ENCODE assay signal across 10 mouse cellular contexts in genomic region chr3:145817276-145817675, GRCm38 (mm10). TPM values are rescaled to one million over a fixed set of nuclear protein-coding genes. Genes with fewer than 3 reads are reported as not detected.
DNase-seq lines count a peak whose midpoint lies in the region; ATAC-seq lines count a peak whose summit lies in the region.
"Had no signal": no experiment of that assay in that cellular context is flagged by ENCODE, and none has a peak within 500 bp of the region (broad histone marks: within the 10 kb centered on the region; RNA-seq: fewer than 3 reads in every experiment).

No protein-coding gene starts in this region.

- ATAC-seq in liver, embryonic 12.5 days = no peak
- ATAC-seq in hindbrain, embryonic 16.5 days = peak; percentile 87
- ATAC-seq in midbrain, embryonic 14.5 days (ENCODE audit: low FRiP score, low TSS enrichment) = peak; percentile 36; the same call in 1 of the 2 replicates
- no peak for ATAC-seq in megakaryocyte, adult 5-6 weeks (ENCODE audit: poor library complexity, severe bottlenecking)

- WGBS in liver, embryonic 12.5 days (ENCODE audit: insufficient replicate concordance) = 56% methylated on average over 6 of the region's 6 CpGs
- WGBS in hindbrain, embryonic 16.5 days = 16% methylated on average over 6 of the region's 6 CpGs
- WGBS in midbrain, embryonic 14.5 days = 43% methylated on average over 6 of the region's 6 CpGs

- intact Hi-C loops in left cerebral cortex, postnatal 14 days (cut with DNase I) = no loop called here

- no peaks in the 10 kb centered on the region for H3K36me3 ChIP-seq in liver, embryonic 12.5 days
- H3K36me3 ChIP-seq in hindbrain, embryonic 16.5 days (ENCODE audit: control insufficient read depth, insufficient read depth, low read length) = no peaks in the 10 kb centered on the region
- no peaks in the 10 kb centered on the region for H3K36me3 ChIP-seq in midbrain, embryonic 14.5 days (ENCODE audit: control insufficient read depth, insufficient read depth, low read length)
- H3K36me3 ChIP-seq: limb, embryonic 13.5 days had no signal

- H3K27me3 ChIP-seq in liver, embryonic 12.5 days (replicated peaks) = no peaks in the 10 kb centered on the region
- no peaks in the 10 kb centered on the region for H3K27me3 ChIP-seq in hindbrain, embryonic 16.5 days (replicated peaks; ENCODE audit: control insufficient read depth, insufficient read depth, low read length)
- no peaks in the 10 kb centered on the region; the same call in 1 of the 2 replicates for H3K27me3 ChIP-seq in midbrain, embryonic 14.5 days (ENCODE audit: control insufficient read depth, insufficient read depth, low read length)
- H3K27me3 ChIP-seq: limb, embryonic 13.5 days had no signal

- peaks cover 42% of the 10 kb centered on the region for H3K4me1 ChIP-seq in liver, embryonic 12.5 days
- peaks cover 2% of the 10 kb centered on the region for H3K4me1 ChIP-seq in hindbrain, embryonic 16.5 days (ENCODE audit: control insufficient read depth, insufficient read depth, low read depth, low read length)
- H3K4me1 ChIP-seq in midbrain, embryonic 14.5 days (ENCODE audit: control insufficient read depth, insufficient read depth, low read length) = 0 out of 2 replicates have a peak, but pooled peaks cover 7% of the 10 kb centered on the region
- H3K4me1 ChIP-seq: limb, embryonic 13.5 days had no signal

- DNase-seq in cerebellum, adult 9-10 months = peak; percentile 10
- no peak for DNase-seq in cerebellum, adult 11-12 months
- no peak for DNase-seq in liver
- peak; percentile 26 for DNase-seq in midbrain, embryonic 14.5 days
- DNase-seq in left cerebral cortex, postnatal 14 days (ENCODE audit: low spot score in 2 of 2) = no peak
- DNase-seq: thymus, postnatal 25 days had no signal

- no peak overlapping the region for H3K4me3 ChIP-seq in liver, embryonic 12.5 days
- no peak overlapping the region for H3K4me3 ChIP-seq in hindbrain, embryonic 16.5 days (ENCODE audit: low read length)
- no peak overlapping the region for H3K4me3 ChIP-seq in midbrain, embryonic 14.5 days (replicated peaks; ENCODE audit: low read depth, low read length)
- H3K4me3 ChIP-seq: limb, embryonic 13.5 days had no signal

- no peaks in the 10 kb centered on the region for H3K9me3 ChIP-seq in liver, embryonic 12.5 days (replicated peaks)
- no peaks in the 10 kb centered on the region for H3K9me3 ChIP-seq in hindbrain, embryonic 16.5 days (ENCODE audit: control insufficient read depth, low read length)
- H3K9me3 ChIP-seq in midbrain, embryonic 14.5 days (ENCODE audit: control insufficient read depth, low read length) = no peaks in the 10 kb centered on the region
- H3K9me3 ChIP-seq: limb, embryonic 13.5 days had no signal

- H3K27ac ChIP-seq in liver, embryonic 12.5 days = peak overlapping the region; percentile 8; the same call in 1 of the 2 replicates
- H3K27ac ChIP-seq in hindbrain, embryonic 16.5 days (ENCODE audit: low read depth, low read length) = no peak overlapping the region
- no peak overlapping the region; the same call in 1 of the 2 replicates for H3K27ac ChIP-seq in midbrain, embryonic 14.5 days (replicated peaks; ENCODE audit: low read depth, low read length)
- H3K27ac ChIP-seq: limb, embryonic 13.5 days had no signal

- H3K4me2 ChIP-seq in liver, embryonic 12.5 days = no peak overlapping the region
- H3K4me2 ChIP-seq in hindbrain, embryonic 16.5 days (ENCODE audit: low read length) = no peak overlapping the region
- no peak overlapping the region for H3K4me2 ChIP-seq in midbrain, embryonic 14.5 days (ENCODE audit: low read length)
- H3K4me2 ChIP-seq: limb, embryonic 13.5 days had no signal

- no peak overlapping the region for H3K9ac ChIP-seq in liver, embryonic 12.5 days
- no peak overlapping the region for H3K9ac ChIP-seq in hindbrain, embryonic 16.5 days (ENCODE audit: low read depth, low read length)
- H3K9ac ChIP-seq in midbrain, embryonic 14.5 days (replicated peaks; ENCODE audit: low read length) = no peak overlapping the region
- H3K9ac ChIP-seq: limb, embryonic 13.5 days had no signal

RNA-seq across cellular contexts. Expression of gene Ddah1, which starts 58.8 kb away (rescaled TPM):
- polyA plus RNA-seq in liver, embryonic 12.5 days (2016; fragmentation: Nextera tagmentation; extraction: Ambion mirVana) = 31.9 and 36.4 TPM in 2 replicates
- polyA plus RNA-seq in hindbrain, embryonic 16.5 days (2015; fragmentation: Nextera tagmentation; extraction: Ambion mirVana) = 119 and 132 TPM in 2 replicates
- 91.2 and 123 TPM in 2 replicates for polyA plus RNA-seq in midbrain, embryonic 14.5 days (2014; fragmentation: Nextera tagmentation; extraction: Ambion mirVana)
- total RNA-seq in megakaryocyte, adult 5-6 weeks (2015) = not detected in 2 replicates
- not detected in 2 replicates for total RNA-seq in megakaryocyte, adult 5-6 weeks (2017)
- total RNA-seq in left cerebral cortex, postnatal 14 days (2021) = 10 to 100 TPM; 72.2 to 73.3 TPM

Comparison
In these comparisons a context has a peak if more than half of its experiments do, and no peak if none do; other contexts are left out.
1. DNase-seq: peak in cerebellum, adult 9-10 months (single experiment) and midbrain, embryonic 14.5 days (single experiment); none in cerebellum, adult 11-12 months (single experiment), liver (single experiment) and left cerebral cortex, postnatal 14 days (0 of 2).
2. ATAC-seq: peak in hindbrain, embryonic 16.5 days (single experiment) and midbrain, embryonic 14.5 days (single experiment); none in liver, embryonic 12.5 days (single experiment) and megakaryocyte, adult 5-6 weeks (single experiment).